Mouse (Mus musculus): Measurements from ENCODE around the gene Otud7a. TPM values are rescaled to one million over a fixed set of nuclear protein-coding genes. Genes with fewer than 3 reads are reported as not detected.

The Otud7a gene
- polyA plus RNA-seq, 1 experiment from 2014 or later: not detected

DNA sequence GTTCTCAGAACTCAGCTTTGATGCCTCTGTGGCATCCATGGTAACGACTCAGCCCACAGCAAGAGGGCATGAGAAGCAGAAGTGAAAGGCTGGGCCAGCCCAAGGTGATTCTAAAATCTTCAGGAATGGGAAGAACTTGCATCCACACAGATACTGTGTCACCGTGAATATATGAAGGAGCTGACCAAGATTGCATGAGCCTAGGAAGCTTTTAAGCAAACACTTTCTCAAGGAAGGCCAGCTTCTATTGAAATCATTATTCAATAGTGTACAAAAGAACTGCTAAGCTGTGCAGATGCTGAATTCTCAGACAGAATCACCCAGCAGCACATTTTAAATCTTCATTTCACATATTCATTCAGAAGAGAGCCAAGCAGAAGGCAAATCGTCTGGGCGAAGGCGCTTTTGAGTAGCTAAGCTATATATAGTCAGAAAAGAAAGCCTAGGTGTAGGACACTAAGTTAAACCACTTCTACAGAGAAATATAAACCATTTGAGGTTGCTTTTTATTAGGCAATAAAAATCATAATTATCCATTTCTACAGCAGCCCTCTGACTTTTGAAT, 176.3 kb downstream of the Otud7a start:
- TF ChIP-seq CTCF (IDR thresholded peaks at IDR 0.05; ENCODE audit: low read depth) (no peak), EP300 (IDR thresholded peaks at IDR 0.05; ENCODE audit: low read depth) (no peak)
- Histone ChIP-seq H3K27me3 (ENCODE audit: insufficient read depth, low read length) (no peaks in the 10 kb centered on the region), H3K4me1 (ENCODE audit: insufficient read depth) (no peaks in the 10 kb centered on the region), H3K27ac (ENCODE audit: low read depth) (no peak overlapping the region), H3K9ac (replicated peaks) (no peak overlapping the region), H3K9me3 (ENCODE audit: low read length) (no peaks in the 10 kb centered on the region), H3K36me3 (replicated peaks; ENCODE audit: insufficient read depth, low read length) (no peaks in the 10 kb centered on the region), H3K4me2 (ENCODE audit: low read depth, low read length) (no peak overlapping the region), H3K4me3 (ENCODE audit: low read depth, low read length) (no peak overlapping the region)
- WGBS (ENCODE audit: insufficient replicate concordance): 77% methylated on average over 5 of the region's 5 CpGs
- DNase-seq: no peak
- ATAC-seq: no peak

DNA sequence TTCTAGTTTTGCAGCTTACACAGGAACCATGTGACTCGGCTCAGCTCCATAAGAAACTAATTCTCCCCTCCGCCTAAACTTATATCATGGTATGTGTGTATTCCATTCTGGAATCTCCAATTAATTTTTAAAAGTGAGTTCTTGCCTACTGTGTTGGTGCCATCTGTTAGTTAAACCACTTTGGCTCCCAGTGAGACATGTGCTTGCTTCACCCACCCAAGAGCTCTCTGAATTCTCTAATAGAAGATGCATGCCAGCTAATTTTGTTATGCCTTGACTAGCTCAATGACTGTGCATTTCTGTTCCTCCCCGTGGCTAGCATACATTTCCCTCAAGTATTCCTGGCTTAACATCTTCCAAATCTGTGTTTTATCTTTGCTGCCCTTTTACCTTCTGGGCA, 193.1 kb downstream of the Otud7a start:
- H3K27ac ChIP-seq (ENCODE audit: low read depth): no peak overlapping the region
- H3K27me3 ChIP-seq (ENCODE audit: insufficient read depth, low read length): no peaks in the 10 kb centered on the region
- no peak overlapping the region for H3K4me2 ChIP-seq (ENCODE audit: low read depth, low read length)
- no peaks in the 10 kb centered on the region; the same call in 1 of the 2 replicates for H3K9me3 ChIP-seq (ENCODE audit: low read length)
- H3K4me3 ChIP-seq (ENCODE audit: low read depth, low read length): no peak overlapping the region
- H3K4me1 ChIP-seq (ENCODE audit: insufficient read depth): no peaks in the 10 kb centered on the region
- WGBS (ENCODE audit: insufficient replicate concordance): 63% methylated on average over 3 of the region's 3 CpGs
- no peak overlapping the region for H3K9ac ChIP-seq (replicated peaks)
- H3K36me3 ChIP-seq (replicated peaks; ENCODE audit: insufficient read depth, low read length): no peaks in the 10 kb centered on the region
- ATAC-seq (no peak), DNase-seq (no peak)
- TF ChIP-seq CTCF (IDR thresholded peaks at IDR 0.05; ENCODE audit: low read depth) (no peak), EP300 (IDR thresholded peaks at IDR 0.05; ENCODE audit: low read depth) (no peak)

DNA sequence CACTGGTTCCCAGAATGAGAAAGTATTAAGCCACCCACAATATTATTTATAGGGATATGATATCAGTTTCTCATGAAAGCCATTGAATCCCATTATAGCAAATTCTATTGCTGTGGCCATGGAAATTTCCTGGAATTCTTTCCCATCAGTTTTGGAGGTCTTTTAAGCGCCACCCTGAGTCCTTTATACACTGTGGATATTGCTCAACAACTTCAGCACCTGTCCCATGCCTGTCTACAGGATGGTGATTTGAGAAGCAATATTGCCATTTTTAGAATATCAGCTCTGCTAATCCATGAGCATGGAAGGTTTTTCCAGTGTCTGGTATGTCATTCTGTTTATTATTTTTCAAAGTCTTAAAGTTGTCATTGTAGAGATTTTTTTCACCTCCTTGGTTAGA, 199.5 kb downstream of the Otud7a start:
- Histone ChIP-seq H3K9me3 (ENCODE audit: low read length) (no peaks in the 10 kb centered on the region), H3K27ac (ENCODE audit: low read depth) (no peak overlapping the region), H3K36me3 (replicated peaks; ENCODE audit: insufficient read depth, low read length) (no peaks in the 10 kb centered on the region), H3K4me2 (ENCODE audit: low read depth, low read length) (no peak overlapping the region), H3K4me3 (ENCODE audit: low read depth, low read length) (no peak overlapping the region), H3K4me1 (ENCODE audit: insufficient read depth) (no peaks in the 10 kb centered on the region), H3K27me3 (ENCODE audit: insufficient read depth, low read length) (no peaks in the 10 kb centered on the region), H3K9ac (replicated peaks) (no peak overlapping the region)
- 71% methylated on average over 1 of the region's 1 CpGs for WGBS (ENCODE audit: insufficient replicate concordance)
- no peak for DNase-seq
- ATAC-seq: no peak
- TF ChIP-seq CTCF (IDR thresholded peaks at IDR 0.05; ENCODE audit: low read depth) (no peak), EP300 (IDR thresholded peaks at IDR 0.05; ENCODE audit: low read depth) (no peak)

DNA sequence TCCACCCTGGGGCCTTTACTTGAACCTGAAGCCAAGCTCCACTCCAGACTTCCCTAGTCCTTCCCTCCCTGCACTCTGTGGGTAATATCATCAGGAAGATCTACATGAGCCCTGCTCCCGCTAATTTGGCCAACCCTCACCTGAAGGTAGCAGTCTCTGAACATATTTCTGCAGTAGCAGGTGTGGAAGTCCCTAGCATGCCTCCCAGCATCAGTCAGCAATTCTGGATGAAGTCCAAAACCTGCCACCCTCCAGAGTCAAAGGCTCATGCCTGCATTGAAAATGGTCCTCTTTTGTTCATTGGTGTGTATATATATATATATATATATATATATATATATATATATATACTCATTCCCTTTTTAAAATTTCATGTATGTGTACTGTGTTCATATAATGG, 202.6 kb downstream of the Otud7a start:
- Histone ChIP-seq H3K9me3 (ENCODE audit: low read length) (no peaks in the 10 kb centered on the region), H3K4me2 (ENCODE audit: low read depth, low read length) (no peak overlapping the region), H3K4me3 (ENCODE audit: low read depth, low read length) (no peak overlapping the region), H3K4me1 (ENCODE audit: insufficient read depth) (no peaks in the 10 kb centered on the region), H3K9ac (replicated peaks) (no peak overlapping the region), H3K27me3 (ENCODE audit: insufficient read depth, low read length) (no peaks in the 10 kb centered on the region), H3K36me3 (replicated peaks; ENCODE audit: insufficient read depth, low read length) (no peaks in the 10 kb centered on the region), H3K27ac (ENCODE audit: low read depth) (no peak overlapping the region)
- DNase-seq (no peak), ATAC-seq (no peak)
- no peak for TF ChIP-seq CTCF (IDR thresholded peaks at IDR 0.05; ENCODE audit: low read depth)
- WGBS (ENCODE audit: insufficient replicate concordance): 63% methylated on average over 1 of the region's 1 CpGs

DNA sequence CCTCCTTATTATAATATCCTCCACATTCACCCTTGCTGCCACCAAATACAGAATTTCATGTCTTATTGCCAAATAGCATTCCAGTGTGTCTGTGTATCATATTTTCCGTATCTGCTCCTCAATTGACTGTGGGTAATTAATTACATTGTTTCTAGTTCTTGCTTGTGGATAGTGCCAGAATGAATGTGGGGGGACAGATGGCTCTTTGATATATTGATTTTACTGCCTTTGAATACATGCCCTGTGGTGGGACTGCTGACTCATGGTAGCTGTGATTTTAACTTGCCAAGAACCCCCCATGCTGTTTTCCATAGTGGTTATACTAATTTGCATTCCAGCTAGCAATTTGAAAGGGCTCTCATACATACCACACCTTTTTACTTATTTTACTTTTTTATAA, 215.7 kb downstream of the Otud7a start:
- 60% methylated on average over 1 of the region's 1 CpGs for WGBS (ENCODE audit: insufficient replicate concordance)
- Histone ChIP-seq H3K4me1 (ENCODE audit: insufficient read depth) (no peaks in the 10 kb centered on the region), H3K4me3 (ENCODE audit: low read depth, low read length) (no peak overlapping the region)

DNA sequence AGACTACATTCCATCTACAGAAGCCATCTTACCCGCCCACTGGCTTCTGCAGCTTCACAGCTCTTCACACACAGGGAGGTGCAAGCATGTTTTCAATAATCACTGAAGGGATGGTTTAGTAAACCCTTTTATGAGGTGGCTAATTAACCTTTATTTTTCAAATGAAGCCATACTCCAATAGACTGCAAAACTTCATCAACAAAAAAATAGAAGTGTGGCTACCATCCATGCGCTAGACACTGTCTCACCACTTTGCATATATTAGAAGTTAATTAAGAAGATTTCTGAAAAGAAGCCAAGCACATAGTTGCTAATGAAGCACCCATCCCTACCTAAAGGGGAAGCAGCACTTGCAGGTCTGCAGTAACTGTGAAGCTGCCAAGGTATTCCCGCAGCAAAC, 218.2 kb downstream of the Otud7a start:
- Histone ChIP-seq H3K4me3 (ENCODE audit: low read depth, low read length) (no peak overlapping the region), H3K9me3 (ENCODE audit: low read length) (no peaks in the 10 kb centered on the region), H3K9ac (replicated peaks) (no peak overlapping the region), H3K36me3 (replicated peaks; ENCODE audit: insufficient read depth, low read length) (no peaks in the 10 kb centered on the region), H3K27me3 (ENCODE audit: insufficient read depth, low read length) (no peaks in the 10 kb centered on the region), H3K4me2 (ENCODE audit: low read depth, low read length) (no peak overlapping the region), H3K27ac (ENCODE audit: low read depth) (no peak overlapping the region), H3K4me1 (ENCODE audit: insufficient read depth) (no peaks in the 10 kb centered on the region)
- DNase-seq: no peak
- 69% methylated on average over 3 of the region's 3 CpGs for WGBS (ENCODE audit: insufficient replicate concordance)
- no peak for ATAC-seq
- TF ChIP-seq CTCF (IDR thresholded peaks at IDR 0.05; ENCODE audit: low read depth) (no peak), EP300 (IDR thresholded peaks at IDR 0.05; ENCODE audit: low read depth) (no peak)

More for the DNA sequence above, 215.7 kb downstream of the Otud7a start:
- DNase-seq: no peak
- TF ChIP-seq EP300 (IDR thresholded peaks at IDR 0.05; ENCODE audit: low read depth) (no peak), CTCF (IDR thresholded peaks at IDR 0.05; ENCODE audit: low read depth) (no peak)
- H3K36me3 ChIP-seq (replicated peaks; ENCODE audit: insufficient read depth, low read length): no peaks in the 10 kb centered on the region
- H3K4me2 ChIP-seq (ENCODE audit: low read depth, low read length): no peak overlapping the region
- no peak overlapping the region for H3K9ac ChIP-seq (replicated peaks)
- no peak overlapping the region for H3K27ac ChIP-seq (ENCODE audit: low read depth)
- no peaks in the 10 kb centered on the region for H3K9me3 ChIP-seq (ENCODE audit: low read length)
- no peaks in the 10 kb centered on the region for H3K27me3 ChIP-seq (ENCODE audit: insufficient read depth, low read length)
- no peak for ATAC-seq

DNA sequence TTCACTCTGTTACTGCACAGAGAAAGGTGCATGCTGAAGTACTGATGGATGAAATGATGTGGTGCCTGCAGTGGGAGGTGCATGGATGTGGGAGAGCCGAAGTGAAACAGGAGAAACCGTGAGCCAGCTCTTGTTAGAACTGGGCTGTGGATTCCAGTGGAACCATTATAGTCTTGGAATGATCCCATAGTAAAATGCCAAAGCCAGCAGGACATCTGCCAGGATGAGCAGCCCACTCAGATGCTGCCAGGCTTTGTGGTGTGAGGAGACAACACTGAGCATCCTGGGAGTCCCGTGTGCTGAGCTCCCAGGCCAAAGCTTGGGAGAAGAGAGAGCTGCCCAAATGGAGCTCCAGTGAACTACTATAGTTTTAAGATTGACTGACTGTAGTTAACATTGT, 220.9 kb downstream of the Otud7a start:
- no peak overlapping the region for H3K4me2 ChIP-seq (ENCODE audit: low read depth, low read length)
- H3K27ac ChIP-seq (ENCODE audit: low read depth): no peak overlapping the region
- TF ChIP-seq EP300 (IDR thresholded peaks at IDR 0.05; ENCODE audit: low read depth): no peak
- TF ChIP-seq CTCF (IDR thresholded peaks at IDR 0.05; ENCODE audit: low read depth): no peak
- WGBS (ENCODE audit: insufficient replicate concordance): 64% methylated on average over 3 of the region's 3 CpGs
- H3K36me3 ChIP-seq (replicated peaks; ENCODE audit: insufficient read depth, low read length): no peaks in the 10 kb centered on the region
- no peak overlapping the region for H3K4me3 ChIP-seq (ENCODE audit: low read depth, low read length)
- no peak for DNase-seq
- no peak for ATAC-seq
- H3K9me3 ChIP-seq (ENCODE audit: low read length): no peaks in the 10 kb centered on the region
- no peaks in the 10 kb centered on the region for H3K27me3 ChIP-seq (ENCODE audit: insufficient read depth, low read length)
- no peaks in the 10 kb centered on the region for H3K4me1 ChIP-seq (ENCODE audit: insufficient read depth)
- H3K9ac ChIP-seq (replicated peaks): no peak overlapping the region

All from liver, postnatal 0 days (tissue).